Mouse (Mus musculus) forebrain, embryonic 14.5 days (tissue): ENCODE results near the gene Ube2d2b. TPM values are rescaled to one million over a fixed set of nuclear protein-coding genes. Genes with fewer than 3 reads are reported as not detected.

Experiments
- ATAC-seq: fragments of 200-750 bp; cut with Nextera tagmentation; 2 replicates; pipeline ENCODE4 v1.8.0; 2017; ENCODE audit warnings: mild to moderate bottlenecking, moderate library complexity
- DNase-seq: peaks from one replicate; pipeline ENCODE4 v3.0.0-alpha.2; 2015; ENCODE audit warnings: low spot score
- H3K27ac ChIP-seq: fragments of 300-500 bp; sonication (generic); 2 replicates; pipeline ENCODE4 v1.5.1; 2014; ENCODE audit warnings: low read depth, mild to moderate bottlenecking, control low read depth, low read length, moderate library complexity
- H3K27me3 ChIP-seq: fragments of 300-500 bp; sonication (generic); replicated peaks from 2 replicates; pipeline ENCODE4 v1.6.1; 2014; ENCODE audit warnings: low read length, control low read depth, mixed read lengths; ENCODE audit not compliant: control insufficient read depth, insufficient read depth
- H3K36me3 ChIP-seq: fragments of 300-500 bp; sonication (generic); 2 replicates; pipeline ENCODE4 v1.6.1; 2014; ENCODE audit warnings: low read length, control low read depth; ENCODE audit not compliant: control insufficient read depth, insufficient read depth
- H3K4me1 ChIP-seq: fragments of 300-500 bp; sonication (generic); 2 replicates; pipeline ENCODE4 v1.6.1; 2014; ENCODE audit warnings: antibody characterized with exemption, low read length, control low read depth; ENCODE audit not compliant: control insufficient read depth, insufficient read depth
- H3K4me2 ChIP-seq: fragments of 300-500 bp; sonication (generic); 2 replicates; pipeline ENCODE4 v1.6.1; 2014; ENCODE audit warnings: mild to moderate bottlenecking, control low read depth, low read length
- H3K4me3 ChIP-seq: fragments of 300-500 bp; sonication (generic); 2 replicates; pipeline ENCODE4 v1.5.1; 2014; ENCODE audit warnings: low read depth, low read length, control low read depth
- H3K9ac ChIP-seq: fragments of 300-500 bp; sonication (generic); 2 replicates; pipeline ENCODE4 v1.6.1; 2014; ENCODE audit warnings: mild to moderate bottlenecking, low read length, control low read depth, moderate library complexity
- H3K9me3 ChIP-seq: fragments of 300-500 bp; sonication (generic); replicated peaks from 2 replicates; pipeline ENCODE4 v1.6.1; 2016; ENCODE audit warnings: low read length, control low read depth, mixed read lengths; ENCODE audit not compliant: control insufficient read depth
- WGBS: fragments of 180-500 bp; shearing (Covaris S2); extraction: QIAGEN DNeasy Blood & Tissue Kit; methylation state at CpG from one replicate; pipeline ENCODE4 v1.1.7; 2014; 5-methylcytosine and 5-hydroxymethylcytosine counted together
- polyA plus RNA-seq: library from polyadenylated mRNA; unstranded; fragments of >200 nt; fragmentation: Nextera tagmentation; extraction: Ambion mirVana; gene quantifications from 2 replicates; pipeline ENCODE4 v1.2.1, GENCODE M21; 2014

Ube2d2b gene
- polyA plus RNA-seq, 1 experiment from 2014 or later, result 0.13 TPM

- no peak for ATAC-seq
- 89% methylated on average over 2 of the region's 2 CpGs for WGBS
- Histone ChIP-seq H3K27ac (no peak overlapping the region), H3K27me3 (no peaks in the 10 kb centered on the region), H3K4me3 (no peak overlapping the region), H3K4me2 (no peak overlapping the region), H3K4me1 (no peaks in the 10 kb centered on the region), H3K9ac (no peak overlapping the region), H3K9me3 (no peaks in the 10 kb centered on the region), H3K36me3 (peaks cover 11% of the 10 kb centered on the region)
- DNase-seq, result no peak
Observed at GRCm38 (mm10) chr5:107801234-107801633, 28.7 kb upstream of the Ube2d2b start.

- no peak for ATAC-seq
Observed at GRCm38 (mm10) chr5:107802621-107803020, 27.3 kb upstream of the Ube2d2b start.

DNA sequence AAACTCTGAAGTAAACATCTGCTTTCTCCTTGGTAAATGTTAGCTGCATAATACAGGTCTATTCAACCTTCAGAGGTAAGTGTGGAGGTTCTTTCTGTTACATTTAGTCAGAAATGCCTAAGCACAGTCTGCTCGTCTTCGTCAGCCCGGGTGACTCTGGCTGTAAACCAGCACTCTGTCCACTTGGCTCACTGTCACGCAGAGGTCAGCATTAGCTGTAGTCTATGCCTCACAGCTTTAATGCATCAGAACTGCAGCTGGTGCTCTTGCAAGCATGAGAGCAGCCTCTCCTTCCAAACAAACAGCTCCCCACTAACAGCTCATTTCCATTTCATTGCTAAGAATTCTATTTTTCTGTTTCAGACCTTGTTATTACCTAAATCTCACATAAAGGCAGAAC lies 22.4 kb upstream of the Ube2d2b start:
- H3K9me3 ChIP-seq, result no peaks in the 10 kb centered on the region
- ATAC-seq, result no peak
- no peak for DNase-seq
- no peaks in the 10 kb centered on the region for H3K4me1 ChIP-seq
- no peak overlapping the region for H3K4me2 ChIP-seq
- no peak overlapping the region for H3K4me3 ChIP-seq
- WGBS, result 83% methylated on average over 4 of the region's 4 CpGs
- 0 out of 2 replicates have a peak, but pooled peaks cover 2% of the 10 kb centered on the region for H3K36me3 ChIP-seq
- no peak overlapping the region for H3K27ac ChIP-seq
- no peak overlapping the region for H3K9ac ChIP-seq
- H3K27me3 ChIP-seq, result no peaks in the 10 kb centered on the region

More at GRCm38 (mm10) chr5:107802621-107803020, 27.3 kb upstream of the Ube2d2b start:
- no peak overlapping the region for H3K27ac ChIP-seq
- no peak overlapping the region for H3K9ac ChIP-seq
- H3K27me3 ChIP-seq, result no peaks in the 10 kb centered on the region
- H3K4me1 ChIP-seq, result no peaks in the 10 kb centered on the region
- H3K9me3 ChIP-seq, result no peaks in the 10 kb centered on the region
- H3K4me2 ChIP-seq, result no peak overlapping the region
- no peak for DNase-seq
- peaks cover 9% of the 10 kb centered on the region for H3K36me3 ChIP-seq
- no peak overlapping the region for H3K4me3 ChIP-seq

- H3K4me1 ChIP-seq, result no peaks in the 10 kb centered on the region
- DNase-seq (no peak), ATAC-seq (no peak)
- H3K27ac ChIP-seq, result no peak overlapping the region
- no peak overlapping the region for H3K4me3 ChIP-seq
- no peaks in the 10 kb centered on the region for H3K27me3 ChIP-seq
- no peaks in the 10 kb centered on the region for H3K9me3 ChIP-seq
- WGBS, result 93% methylated on average over 2 of the region's 2 CpGs
- no peak overlapping the region for H3K4me2 ChIP-seq
- no peak overlapping the region for H3K9ac ChIP-seq
- H3K36me3 ChIP-seq, result peaks cover 25% of the 10 kb centered on the region
Observed at GRCm38 (mm10) chr5:107814651-107815050, 15.2 kb upstream of the Ube2d2b start.

DNA sequence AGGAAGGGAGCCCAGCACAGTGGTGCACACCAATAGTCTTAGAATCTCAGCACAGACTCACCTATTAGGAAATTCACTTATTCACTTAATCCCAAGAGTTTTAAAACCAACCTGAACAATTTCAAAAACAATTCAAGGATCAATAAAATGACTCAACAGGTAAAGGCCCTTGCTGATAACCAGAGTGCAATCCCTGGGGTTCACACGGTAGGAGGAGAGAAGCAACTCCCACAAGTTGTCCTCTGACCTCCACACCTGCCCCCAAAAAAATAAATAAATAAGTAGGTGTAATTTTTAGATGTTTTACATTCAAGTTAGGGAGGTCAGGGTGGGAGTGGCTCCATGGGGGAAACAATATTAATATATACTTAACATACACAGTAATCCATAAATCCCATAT lies 7.4 kb upstream of the Ube2d2b start:
- H3K27me3 ChIP-seq, result no peaks in the 10 kb centered on the region
- no peak overlapping the region for H3K4me2 ChIP-seq
- H3K4me3 ChIP-seq, result no peak overlapping the region
- no peak for DNase-seq
- WGBS, result 97% methylated on average over 1 of the region's 1 CpGs
- H3K27ac ChIP-seq, result no peak overlapping the region
- H3K9me3 ChIP-seq, result no peaks in the 10 kb centered on the region
- peaks cover 8% of the 10 kb centered on the region; the same call in 1 of the 2 replicates for H3K36me3 ChIP-seq
- H3K4me1 ChIP-seq, result no peaks in the 10 kb centered on the region
- H3K9ac ChIP-seq, result no peak overlapping the region
- no peak for ATAC-seq

DNA sequence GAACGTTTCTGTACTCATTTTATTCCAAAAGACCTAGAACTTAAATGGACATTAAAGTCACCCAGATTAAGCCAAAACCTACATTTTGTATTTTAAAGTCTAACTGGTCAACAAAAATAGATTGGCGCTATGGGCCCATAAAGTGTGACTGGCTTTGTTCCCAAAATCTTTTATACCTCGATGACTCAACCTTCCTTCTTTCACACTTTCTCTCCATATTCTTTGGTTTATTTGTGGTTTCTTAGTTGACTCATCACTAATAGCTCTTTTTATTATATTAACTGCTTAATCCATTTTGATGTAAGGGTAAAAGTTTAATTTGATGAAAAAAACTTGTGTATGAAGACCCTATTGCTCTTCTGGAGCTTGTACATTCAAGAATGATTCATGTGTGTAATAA lies 1.5 kb downstream of the Ube2d2b start:
- DNase-seq, result no peak

GRCm38 (mm10) chr5:107834287-107834686 lies 4.4 kb downstream of the Ube2d2b start:
- H3K27me3 ChIP-seq, result no peaks in the 10 kb centered on the region
- no peak for DNase-seq
- 0 out of 2 replicates have a peak, but pooled peaks cover 5% of the 10 kb centered on the region for H3K9me3 ChIP-seq
- 0 out of 2 replicates have a peak, but pooled peaks cover 8% of the 10 kb centered on the region for H3K36me3 ChIP-seq
- no peak overlapping the region for H3K27ac ChIP-seq
- no peak overlapping the region for H3K9ac ChIP-seq
- ATAC-seq, result no peak
- H3K4me1 ChIP-seq, result no peaks in the 10 kb centered on the region
- 85% methylated on average over 1 of the region's 1 CpGs for WGBS
- H3K4me2 ChIP-seq, result no peak overlapping the region
- no peak overlapping the region for H3K4me3 ChIP-seq

More for the DNA sequence above, 1.5 kb downstream of the Ube2d2b start:
- ATAC-seq, result no peak
- 0 out of 2 replicates have a peak, but pooled peaks cover 5% of the 10 kb centered on the region for H3K9me3 ChIP-seq
- 0 out of 2 replicates have a peak, but pooled peaks cover 8% of the 10 kb centered on the region for H3K36me3 ChIP-seq
- no peaks in the 10 kb centered on the region for H3K4me1 ChIP-seq
- 90% methylated on average over 3 of the region's 3 CpGs for WGBS
- H3K4me2 ChIP-seq, result no peak overlapping the region
- H3K9ac ChIP-seq, result no peak overlapping the region
- no peak overlapping the region for H3K4me3 ChIP-seq
- no peaks in the 10 kb centered on the region for H3K27me3 ChIP-seq
- no peak overlapping the region for H3K27ac ChIP-seq

DNA sequence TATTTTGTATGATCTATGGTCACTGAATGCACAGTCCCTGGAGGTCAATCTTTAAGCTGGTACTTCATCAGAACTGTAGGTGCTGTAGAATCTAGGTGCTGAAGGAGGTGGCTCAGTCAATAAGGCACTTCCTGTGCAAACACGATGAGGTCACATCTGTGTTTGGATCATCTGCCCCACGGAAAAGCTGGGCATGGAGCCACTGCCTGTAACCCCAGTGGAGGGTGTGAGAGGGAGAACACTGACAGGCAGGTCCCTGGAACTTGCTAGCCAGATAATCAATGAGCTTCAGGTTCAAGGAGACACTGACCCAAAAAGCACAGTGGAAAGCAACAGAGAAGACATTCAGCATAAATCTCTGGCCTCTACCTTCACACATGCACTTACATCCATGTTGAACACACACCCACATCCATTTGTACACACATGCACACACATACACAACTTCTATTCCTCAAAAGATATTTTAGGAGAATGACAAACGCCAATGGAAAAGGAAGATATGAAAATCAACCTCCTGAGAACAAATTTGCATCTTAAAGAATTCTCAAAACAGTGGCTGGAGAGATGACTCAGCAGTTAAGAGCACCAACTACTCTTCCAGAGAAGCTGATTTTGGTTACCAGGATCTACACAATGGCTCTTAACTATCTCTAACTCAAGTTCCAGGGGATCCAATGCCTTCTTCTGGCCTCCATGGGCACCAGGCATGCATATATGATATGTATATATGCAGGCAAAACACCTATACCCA lies 9.2 kb downstream of the Ube2d2b start:
- 70% methylated on average over 3 of the region's 3 CpGs for WGBS
- H3K4me2 ChIP-seq, result no peak overlapping the region
- H3K4me3 ChIP-seq, result no peak overlapping the region
- H3K27ac ChIP-seq, result no peak overlapping the region
- no peaks in the 10 kb centered on the region for H3K27me3 ChIP-seq
- H3K36me3 ChIP-seq, result no peaks in the 10 kb centered on the region; the same call in 1 of the 2 replicates
- DNase-seq (no peak), ATAC-seq (no peak)
- no peaks in the 10 kb centered on the region for H3K4me1 ChIP-seq
- H3K9me3 ChIP-seq, result no peaks in the 10 kb centered on the region
- no peak overlapping the region for H3K9ac ChIP-seq

DNA sequence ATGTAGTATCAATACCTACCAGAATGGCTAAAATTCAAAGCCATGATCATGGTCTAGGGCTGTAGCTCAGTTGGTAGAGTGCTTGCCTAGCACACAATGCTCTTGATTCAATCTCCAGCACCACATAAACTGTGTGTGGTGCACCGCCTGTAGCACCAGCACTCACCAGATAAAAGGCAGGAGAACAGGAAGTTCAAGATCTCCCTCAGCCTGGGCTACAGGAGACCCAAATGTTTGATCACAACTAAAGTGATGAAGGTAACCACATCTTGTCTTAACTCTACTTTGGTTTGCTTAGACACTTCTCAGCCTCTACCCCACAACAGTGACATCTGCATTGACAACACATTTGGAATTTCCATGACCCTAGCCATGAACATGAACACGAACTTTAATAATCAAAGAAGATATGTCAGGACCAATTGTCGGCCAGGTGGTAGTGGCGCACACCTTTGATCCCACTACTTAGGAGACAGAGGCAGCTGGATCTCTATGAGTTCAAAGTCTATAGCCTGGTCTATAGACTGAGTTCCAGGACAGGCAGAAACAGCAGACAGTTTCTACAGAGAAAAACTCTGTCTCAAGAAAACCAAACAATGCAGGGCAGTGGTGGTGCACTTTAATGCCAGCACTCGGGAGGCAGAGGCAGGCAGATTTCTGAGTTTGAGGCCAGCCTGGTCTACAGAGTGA lies 10.8 kb downstream of the Ube2d2b start:
- no peaks in the 10 kb centered on the region for H3K4me1 ChIP-seq
- no peaks in the 10 kb centered on the region for H3K27me3 ChIP-seq
- no peak overlapping the region for H3K9ac ChIP-seq
- ATAC-seq, result no peak
- DNase-seq, result no peak
- no peak overlapping the region for H3K4me2 ChIP-seq
- H3K4me3 ChIP-seq, result no peak overlapping the region
- no peaks in the 10 kb centered on the region; the same call in 1 of the 2 replicates for H3K36me3 ChIP-seq
- no peak overlapping the region for H3K27ac ChIP-seq
- WGBS, result 96% methylated on average over 5 of the region's 5 CpGs
- H3K9me3 ChIP-seq, result no peaks in the 10 kb centered on the region
